Mouse (Mus musculus): ENCODE results near the gene Erbin. TPM values are rescaled to one million over a fixed set of nuclear protein-coding genes. Genes with fewer than 3 reads are reported as not detected.

The Erbin gene
- polyA plus RNA-seq, 1 experiment from 2014 or later, result 19.5 TPM

DNA sequence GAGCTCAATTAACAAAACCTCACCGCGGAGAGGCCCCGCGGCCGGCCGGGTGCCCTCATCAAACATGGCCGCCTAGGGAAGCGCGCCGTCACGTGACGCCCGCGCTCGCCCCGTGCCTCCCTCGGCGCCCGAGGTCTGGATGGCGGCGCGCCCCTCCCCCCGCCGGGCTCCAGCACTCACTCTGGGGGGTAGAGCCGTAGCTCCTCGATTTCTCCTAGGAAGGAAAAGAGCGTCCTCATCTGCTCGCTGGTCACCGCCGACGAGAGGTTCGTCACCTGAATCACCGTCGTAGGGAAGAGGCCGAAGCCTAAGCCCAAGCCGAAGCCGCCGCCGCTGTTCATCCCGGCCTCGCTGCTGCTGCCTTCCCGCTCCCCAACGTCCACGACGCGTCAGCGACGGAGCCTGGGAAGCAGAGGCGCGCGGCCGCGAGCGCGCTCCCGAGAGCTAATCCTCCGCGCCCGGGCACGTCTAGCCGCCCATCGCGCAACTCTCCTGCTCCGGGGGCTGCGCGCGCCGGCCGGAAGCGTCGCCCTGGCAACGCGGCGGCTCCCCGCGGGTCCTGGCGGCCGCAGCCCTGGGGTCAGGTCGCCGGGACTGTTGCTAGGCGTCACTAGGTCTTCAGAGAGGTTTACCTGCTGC, 146.1 kb downstream of the Erbin start, which contains the start of gene Srek1:
TSS of gene Srek1 (minus strand) at position 490 of the 639 bp plus-strand sequence.
- Histone ChIP-seq H3K27ac (ENCODE audit: low read depth, low read length) (peak within 1 kb of the TSS; percentile 96), H3K4me2 (peak within 1 kb of the TSS; percentile 70), H3K9ac (ENCODE audit: low read depth, low read length) (peak within 1 kb of the TSS; percentile 90), H3K4me1 (ENCODE audit: control insufficient read depth, insufficient read depth, low read length) (peaks cover 16% of the 10 kb centered on the region; the same call in 1 of the 2 replicates), H3K4me3 (ENCODE audit: low read depth, low read length) (peak within 1 kb of the TSS; percentile 79), H3K9me3 (replicated peaks; ENCODE audit: control insufficient read depth, low read length) (no peaks in the 10 kb centered on the region), H3K27me3 (ENCODE audit: control insufficient read depth, insufficient read depth, low read length) (no peaks in the 10 kb centered on the region), H3K36me3 (ENCODE audit: control insufficient read depth, insufficient read depth, low read length) (no peaks in the 10 kb centered on the region)
- peak; percentile 95 for ATAC-seq (replicated peaks; ENCODE audit: insufficient number of reproducible peaks, low FRiP score, low TSS enrichment)
- WGBS (ENCODE audit: insufficient replicate concordance), result under 1% methylated on average over 74 of the region's 81 CpGs

DNA sequence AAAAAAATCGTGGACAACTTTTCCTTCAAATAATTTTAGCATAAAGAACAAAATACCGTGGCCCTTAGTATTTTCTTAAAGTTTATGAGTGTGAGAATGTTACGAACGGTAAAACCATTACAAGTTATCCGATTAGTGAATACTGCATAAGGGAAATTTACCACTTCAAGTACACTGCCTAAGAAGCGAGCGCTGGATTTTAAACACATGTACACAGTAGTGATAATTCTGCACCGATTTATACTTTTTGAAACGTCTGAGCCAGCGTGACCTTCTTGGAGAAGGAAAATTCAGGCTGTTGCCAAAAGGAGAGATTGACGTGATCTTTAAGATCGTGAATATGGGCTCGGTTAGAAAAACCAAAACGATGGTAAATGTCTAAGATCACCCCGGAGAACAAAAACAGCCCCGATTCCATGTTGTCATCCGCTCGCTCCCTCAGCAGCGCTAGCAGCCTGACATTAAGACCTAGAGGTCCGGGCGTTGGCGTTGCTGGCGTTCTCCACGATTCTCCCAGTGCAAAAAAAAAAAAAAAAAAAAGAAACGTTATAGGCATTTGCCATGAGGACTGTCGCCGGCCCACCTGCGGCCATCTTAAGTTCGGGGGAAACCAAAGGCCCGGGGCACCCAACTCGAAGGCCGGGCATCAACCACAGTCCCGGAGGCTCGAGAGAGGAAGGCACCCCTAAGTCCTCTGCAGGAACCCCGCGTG, 146.8 kb downstream of the Erbin start:
- Histone ChIP-seq H3K27me3 (ENCODE audit: control insufficient read depth, insufficient read depth, low read length) (no peaks in the 10 kb centered on the region), H3K4me1 (ENCODE audit: control insufficient read depth, insufficient read depth, low read length) (peaks cover 16% of the 10 kb centered on the region; the same call in 1 of the 2 replicates), H3K4me3 (ENCODE audit: low read depth, low read length) (peak overlapping the region; percentile 79), H3K9me3 (replicated peaks; ENCODE audit: control insufficient read depth, low read length) (no peaks in the 10 kb centered on the region), H3K4me2 (peak overlapping the region; percentile 70), H3K9ac (ENCODE audit: low read depth, low read length) (peak overlapping the region; percentile 90), H3K27ac (ENCODE audit: low read depth, low read length) (peak overlapping the region; percentile 96), H3K36me3 (ENCODE audit: control insufficient read depth, insufficient read depth, low read length) (no peaks in the 10 kb centered on the region)
- 2% methylated on average over 36 of the region's 36 CpGs for WGBS (ENCODE audit: insufficient replicate concordance)
- ATAC-seq (replicated peaks; ENCODE audit: insufficient number of reproducible peaks, low FRiP score, low TSS enrichment), result peak; percentile 40

DNA sequence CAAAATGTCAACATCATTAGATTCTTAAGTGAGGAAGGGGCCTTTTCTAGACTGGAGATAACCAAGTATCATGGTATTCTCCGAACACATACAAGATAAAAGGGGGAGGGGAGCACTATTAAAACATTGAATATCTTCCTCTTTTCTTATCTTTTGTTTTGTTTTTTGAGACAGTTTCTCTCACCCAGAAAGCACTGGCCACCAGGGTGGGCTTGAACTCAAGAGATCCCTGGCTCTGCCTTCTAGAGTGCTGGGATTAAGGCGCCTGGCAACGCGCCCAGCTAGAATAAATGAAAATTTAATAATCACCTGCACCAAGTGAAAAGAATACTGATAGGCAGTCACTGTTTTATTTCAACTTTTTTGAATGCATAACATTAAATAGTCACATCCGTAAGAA, 147.4 kb downstream of the Erbin start:
- no peak overlapping the region for H3K27ac ChIP-seq (ENCODE audit: low read depth, low read length)
- no peak overlapping the region; the same call in 1 of the 2 replicates for H3K9ac ChIP-seq (ENCODE audit: low read depth, low read length)
- no peaks in the 10 kb centered on the region for H3K36me3 ChIP-seq (ENCODE audit: control insufficient read depth, insufficient read depth, low read length)
- peaks cover 16% of the 10 kb centered on the region; the same call in 1 of the 2 replicates for H3K4me1 ChIP-seq (ENCODE audit: control insufficient read depth, insufficient read depth, low read length)
- 31% methylated on average over 5 of the region's 5 CpGs for WGBS (ENCODE audit: insufficient replicate concordance)
- H3K9me3 ChIP-seq (replicated peaks; ENCODE audit: control insufficient read depth, low read length), result no peaks in the 10 kb centered on the region
- H3K27me3 ChIP-seq (ENCODE audit: control insufficient read depth, insufficient read depth, low read length), result no peaks in the 10 kb centered on the region
- no peak for ATAC-seq (replicated peaks; ENCODE audit: insufficient number of reproducible peaks, low FRiP score, low TSS enrichment)
- H3K4me2 ChIP-seq, result peak overlapping the region; percentile 70
- peak overlapping the region; percentile 79 for H3K4me3 ChIP-seq (ENCODE audit: low read depth, low read length)

DNA sequence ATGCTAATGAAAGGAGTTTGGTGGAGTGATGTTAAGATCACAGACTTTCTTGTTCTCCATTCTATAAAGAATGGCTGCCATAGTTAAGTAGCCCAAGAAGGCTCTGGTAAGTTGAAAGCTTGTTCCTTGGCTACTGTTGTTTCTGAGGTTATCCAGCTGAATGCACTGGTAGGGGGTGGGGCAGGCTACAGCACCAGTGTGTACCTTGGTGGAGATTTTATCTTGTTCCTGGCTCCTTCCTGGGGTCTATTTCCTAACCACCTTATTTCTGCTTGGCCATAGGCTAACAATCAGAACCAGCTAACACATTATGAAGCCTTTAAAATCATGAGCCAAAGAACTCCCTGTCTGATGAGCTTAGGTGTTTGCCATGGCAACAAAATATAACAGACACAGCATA, 149.5 kb downstream of the Erbin start:
- no peaks in the 10 kb centered on the region for H3K36me3 ChIP-seq (ENCODE audit: control insufficient read depth, insufficient read depth, low read length)
- H3K9me3 ChIP-seq (replicated peaks; ENCODE audit: control insufficient read depth, low read length), result no peaks in the 10 kb centered on the region
- peaks cover 16% of the 10 kb centered on the region; the same call in 1 of the 2 replicates for H3K4me1 ChIP-seq (ENCODE audit: control insufficient read depth, insufficient read depth, low read length)
- no peak overlapping the region for H3K4me2 ChIP-seq
- H3K9ac ChIP-seq (ENCODE audit: low read depth, low read length), result no peak overlapping the region
- no peak for ATAC-seq (replicated peaks; ENCODE audit: insufficient number of reproducible peaks, low FRiP score, low TSS enrichment)
- no peak overlapping the region for H3K27ac ChIP-seq (ENCODE audit: low read depth, low read length)
- H3K27me3 ChIP-seq (ENCODE audit: control insufficient read depth, insufficient read depth, low read length), result no peaks in the 10 kb centered on the region
- no peak overlapping the region for H3K4me3 ChIP-seq (ENCODE audit: low read depth, low read length)

Other genes with a start within 250 kb of the Erbin start
- gene Srek1, start 145.9 kb downstream of the Erbin start, polyA plus RNA-seq (2014; fragmentation: Nextera tagmentation; extraction: Ambion mirVana), result 58.2 and 79.7 TPM in 2 replicates
- gene Nln, start 189.1 kb upstream of the Erbin start, polyA plus RNA-seq (2014; fragmentation: Nextera tagmentation; extraction: Ambion mirVana), result 25.2 and 28.7 TPM in 2 replicates
- 2.8 and 3.2 TPM in 2 replicates for gene Sgtb, start 189.2 kb upstream of the Erbin start, polyA plus RNA-seq (2014; fragmentation: Nextera tagmentation; extraction: Ambion mirVana)